Mouse (Mus musculus) brain, embryonic 14.5 days (tissue): Measurements from ENCODE around the gene Lamtor3.

Source experiments
- CTCF ChIP-seq: fragments of 200-500 bp; IDR thresholded peaks from 2 replicates; pipeline ENCODE4 v1.5.1; 2012; ENCODE audit warnings: inconsistent platforms, mild to moderate bottlenecking, moderate library complexity, borderline replicate concordance; ENCODE audit not compliant: insufficient read depth, insufficient read length; ENCODE audit errors: extremely low read depth
- POLR2A ChIP-seq: fragments of 200-500 bp; IDR thresholded peaks from 2 replicates; pipeline ENCODE4 v1.6.1; 2012; ENCODE audit warnings: mild to moderate bottlenecking, inconsistent platforms, borderline replicate concordance; ENCODE audit not compliant: poor library complexity, insufficient read depth, insufficient read length, severe bottlenecking; ENCODE audit errors: extremely low read depth

GRCm38 (mm10) chr3:137978233-137978632 is 59.9 kb downstream of the Lamtor3 start:
- TF ChIP-seq CTCF = no peak
- no peak for TF ChIP-seq POLR2A
